Mouse (Mus musculus) midbrain, embryonic 13.5 days (tissue): Measurements from ENCODE around the gene Cdc45. TPM values are rescaled to one million over a fixed set of nuclear protein-coding genes. Genes with fewer than 3 reads are reported as not detected.
A peak's percentile ranks its signal among the peaks of the same experiment; 100 is the strongest.

Experiments used
- ATAC-seq: fragments of 200-750 bp; cut with Nextera tagmentation; 2 replicates; pipeline ENCODE4 v1.8.0; 2017; ENCODE audit warnings: mild to moderate bottlenecking, moderate TSS enrichment, moderate library complexity
- H3K27ac ChIP-seq: fragments of 300-500 bp; sonication (generic); 2 replicates; pipeline ENCODE4 v1.5.1; 2015; ENCODE audit warnings: inconsistent platforms, mild to moderate bottlenecking, moderate library complexity
- H3K27me3 ChIP-seq: fragments of 300-500 bp; sonication (generic); 2 replicates; pipeline ENCODE4 v1.6.1; 2015; ENCODE audit warnings: mild to moderate bottlenecking, inconsistent platforms
- H3K36me3 ChIP-seq: fragments of 300-500 bp; sonication (generic); 2 replicates; pipeline ENCODE4 v1.6.1; 2015; ENCODE audit warnings: mild to moderate bottlenecking, inconsistent platforms
- H3K4me1 ChIP-seq: fragments of 300-500 bp; sonication (generic); replicated peaks from 2 replicates; pipeline ENCODE4 v1.6.1; 2015; ENCODE audit warnings: inconsistent platforms
- H3K4me2 ChIP-seq: fragments of 300-500 bp; sonication (generic); replicated peaks from 2 replicates; pipeline ENCODE4 v1.6.1; 2015; ENCODE audit warnings: moderate library complexity, mild to moderate bottlenecking, inconsistent platforms
- H3K4me3 ChIP-seq: fragments of 300-500 bp; sonication (generic); replicated peaks from 2 replicates; pipeline ENCODE4 v1.5.1; 2015; ENCODE audit warnings: mild to moderate bottlenecking, inconsistent platforms
- H3K9ac ChIP-seq: fragments of 300-500 bp; sonication (generic); replicated peaks from 2 replicates; pipeline ENCODE4 v1.6.1; 2015; ENCODE audit warnings: mild to moderate bottlenecking, inconsistent platforms
- H3K9me3 ChIP-seq: fragments of 300-500 bp; sonication (generic); 2 replicates; pipeline ENCODE4 v1.6.1; 2016; ENCODE audit warnings: mild to moderate bottlenecking, inconsistent platforms
- WGBS: fragments of 180-500 bp; shearing (Covaris S2); methylation state at CpG from one replicate; pipeline ENCODE4 v1.1.7; 2015; 5-methylcytosine and 5-hydroxymethylcytosine counted together
- polyA plus RNA-seq: library from polyadenylated mRNA; unstranded; fragments of >200 nt; fragmentation: Nextera tagmentation; extraction: Ambion mirVana; gene quantifications from 2 replicates; pipeline ENCODE4 v1.2.1, GENCODE M21; 2015

Gene Cdc45
- polyA plus RNA-seq, 1 experiment from 2014 or later = 18.5 TPM

DNA sequence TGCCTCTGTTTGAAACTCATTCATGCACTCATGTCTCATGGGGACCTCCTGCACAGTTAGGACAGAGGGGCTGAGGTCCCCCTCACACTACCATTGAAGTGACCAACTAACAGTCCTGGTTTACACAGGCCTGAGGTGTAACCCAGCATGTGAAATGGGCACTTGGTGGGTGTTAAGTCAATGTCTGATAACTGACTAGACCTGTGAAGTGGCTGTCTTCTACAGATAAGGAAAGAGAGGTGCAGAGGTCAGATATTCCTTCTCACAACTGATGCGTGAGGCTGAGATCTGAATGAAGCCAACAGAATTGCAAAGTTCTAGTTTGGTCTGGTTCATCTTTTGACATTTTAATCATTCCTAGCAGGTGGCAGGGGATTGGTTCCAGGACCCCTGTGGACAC is 26.3 kb downstream of the Cdc45 start:
- Histone ChIP-seq H3K9me3 (no peaks in the 10 kb centered on the region), H3K27ac (no peak overlapping the region), H3K27me3 (no peaks in the 10 kb centered on the region), H3K4me3 (no peak overlapping the region), H3K4me1 (no peaks in the 10 kb centered on the region), H3K36me3 (peaks cover 26% of the 10 kb centered on the region), H3K9ac (no peak overlapping the region), H3K4me2 (no peak overlapping the region)
- ATAC-seq = no peak
- 73% methylated on average over 1 of the region's 1 CpGs for WGBS

DNA sequence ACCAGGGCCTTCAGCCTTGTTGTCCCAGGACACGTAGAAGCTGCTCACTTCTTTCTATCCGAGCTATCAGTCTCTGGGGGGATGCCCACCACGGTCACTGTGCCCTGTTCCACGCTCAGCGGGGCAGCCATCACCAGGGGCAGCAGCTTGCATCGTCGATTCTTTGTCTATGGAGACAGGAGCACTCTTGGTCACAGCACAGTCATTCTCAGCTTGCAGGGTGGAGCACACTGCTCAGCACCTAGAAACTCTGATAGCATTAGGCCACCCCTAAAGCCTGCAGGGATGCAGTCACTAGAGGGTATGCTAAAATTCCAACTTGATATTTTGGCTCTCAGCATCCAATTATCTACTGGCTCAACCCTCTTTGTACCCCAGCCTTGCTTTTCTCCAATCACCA is 26.8 kb downstream of the Cdc45 start:
- 94% methylated on average over 7 of the region's 7 CpGs for whole genome bisulfite sequencing

GRCm38 (mm10) chr16:18781810-18782209 is 30.0 kb downstream of the Cdc45 start:
- Histone ChIP-seq H3K4me3 (no peak overlapping the region), H3K36me3 (peaks cover 12% of the 10 kb centered on the region), H3K27ac (no peak overlapping the region), H3K27me3 (peaks cover 26% of the 10 kb centered on the region), H3K4me1 (peaks cover 13% of the 10 kb centered on the region), H3K4me2 (no peak overlapping the region), H3K9ac (no peak overlapping the region), H3K9me3 (no peaks in the 10 kb centered on the region)
- WGBS = 92% methylated on average over 10 of the region's 10 CpGs
- ATAC-seq = no peak

More for the DNA sequence above, 26.8 kb downstream of the Cdc45 start:
- Histone ChIP-seq H3K4me3 (no peak overlapping the region), H3K36me3 (peaks cover 23% of the 10 kb centered on the region), H3K9me3 (no peaks in the 10 kb centered on the region), H3K27me3 (no peaks in the 10 kb centered on the region; the same call in 1 of the 2 replicates), H3K27ac (no peak overlapping the region), H3K4me2 (no peak overlapping the region), H3K4me1 (no peaks in the 10 kb centered on the region), H3K9ac (no peak overlapping the region)
- ATAC-seq = no peak

DNA sequence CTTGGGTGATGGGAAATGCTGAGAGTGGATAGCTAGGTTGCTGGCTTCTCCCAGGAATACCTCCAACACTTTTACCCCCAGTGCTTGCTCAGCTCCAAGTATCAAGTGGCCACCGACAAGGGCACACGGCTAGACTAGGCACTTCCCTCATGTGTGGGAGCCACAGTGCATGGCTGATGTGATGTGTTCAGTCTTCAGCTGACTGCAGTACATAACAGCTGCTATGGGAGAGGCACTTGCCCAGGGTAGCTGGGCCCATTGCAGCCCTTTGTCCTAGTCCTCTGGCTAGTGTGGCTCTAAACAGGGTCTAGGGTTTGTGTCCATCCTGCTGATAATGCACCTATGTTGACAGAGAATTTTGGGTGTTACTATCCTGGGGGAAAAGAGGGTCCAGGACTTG is 33.3 kb downstream of the Cdc45 start:
- Histone ChIP-seq H3K9me3 (no peaks in the 10 kb centered on the region), H3K27me3 (peaks cover 47% of the 10 kb centered on the region), H3K4me3 (peak overlapping the region; percentile 45), H3K4me2 (no peak overlapping the region), H3K27ac (no peak overlapping the region), H3K9ac (0 out of 2 replicates have a peak overlapping the region, but pooled peaks have one; percentile 6), H3K4me1 (peaks cover 24% of the 10 kb centered on the region), H3K36me3 (peaks cover 7% of the 10 kb centered on the region)
- WGBS = 54% methylated on average over 2 of the region's 2 CpGs
- no peak for ATAC-seq

DNA sequence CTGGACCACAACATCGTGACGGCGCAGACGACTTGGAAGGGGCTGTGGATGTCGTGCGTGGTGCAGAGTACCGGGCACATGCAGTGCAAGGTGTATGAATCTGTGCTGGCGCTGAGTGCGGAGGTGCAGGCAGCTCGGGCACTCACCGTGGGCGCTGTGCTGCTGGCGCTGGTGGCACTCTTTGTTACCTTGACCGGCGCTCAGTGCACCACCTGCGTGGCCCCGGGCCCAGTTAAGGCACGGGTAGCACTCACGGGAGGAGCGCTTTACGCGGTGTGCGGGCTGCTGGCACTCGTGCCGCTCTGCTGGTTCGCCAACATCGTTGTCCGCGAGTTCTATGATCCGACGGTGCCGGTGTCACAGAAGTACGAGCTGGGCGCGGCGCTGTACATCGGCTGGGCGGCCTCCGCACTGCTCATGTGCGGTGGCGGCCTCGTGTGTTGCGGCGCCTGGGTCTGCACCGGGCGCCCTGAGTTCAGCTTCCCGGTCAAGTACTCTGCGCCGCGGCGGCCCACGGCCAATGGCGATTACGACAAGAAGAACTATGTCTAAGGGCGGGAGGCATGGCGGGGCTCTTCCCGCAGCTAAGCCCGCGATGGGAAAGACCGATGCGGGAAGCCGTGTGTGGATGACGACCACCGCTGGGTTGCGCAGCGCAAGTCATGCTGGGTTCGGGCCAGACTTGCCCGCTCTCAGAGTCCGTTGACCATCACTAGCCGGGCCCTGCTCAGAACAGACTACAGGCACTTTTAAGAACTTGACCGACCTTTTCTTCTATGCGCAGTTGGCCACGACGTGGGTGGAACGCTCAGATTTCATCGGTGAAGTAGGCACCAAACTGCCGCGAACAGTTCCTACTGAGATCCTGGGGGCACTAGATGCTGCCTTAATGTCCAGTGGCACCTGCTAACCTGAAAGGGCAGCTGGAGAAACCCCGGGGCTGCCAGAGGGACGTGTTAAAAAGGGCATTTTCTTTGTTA is 34.4 kb downstream of the Cdc45 start:
- Histone ChIP-seq H3K4me1 (peaks cover 24% of the 10 kb centered on the region), H3K9ac (peak overlapping the region; percentile 34), H3K27ac (no peak overlapping the region), H3K4me2 (peak overlapping the region; percentile 64), H3K4me3 (peak overlapping the region; percentile 45), H3K27me3 (peaks cover 47% of the 10 kb centered on the region), H3K9me3 (no peaks in the 10 kb centered on the region), H3K36me3 (peaks cover 4% of the 10 kb centered on the region)
- ATAC-seq = peak; percentile 78
- WGBS = 3% methylated on average over 80 of the region's 80 CpGs

DNA sequence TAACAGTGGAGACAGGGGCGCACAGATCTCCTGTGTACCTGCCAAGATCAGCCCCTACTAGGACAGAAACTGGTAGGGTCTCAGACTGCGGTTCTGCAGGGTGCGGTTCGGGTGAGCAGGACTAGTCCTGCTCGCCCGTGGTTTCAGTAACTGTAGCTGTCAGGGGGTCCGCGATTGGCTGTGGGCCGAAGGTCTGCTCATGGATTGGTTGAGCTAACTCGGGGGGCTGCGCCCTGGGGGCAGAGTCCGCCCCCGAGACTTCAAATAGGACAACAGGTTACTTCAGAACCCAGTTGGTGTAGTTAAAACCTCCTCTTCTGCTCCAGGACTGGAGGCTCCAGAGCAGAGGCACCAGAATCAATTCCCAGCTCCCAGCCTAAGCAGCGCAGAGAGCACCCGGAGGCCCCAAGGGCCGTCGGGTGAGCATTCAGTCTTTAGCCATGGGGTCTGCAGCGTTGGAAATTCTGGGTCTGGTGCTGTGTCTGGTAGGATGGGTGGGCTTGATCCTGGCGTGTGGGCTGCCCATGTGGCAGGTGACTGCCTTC is 35.2 kb downstream of the Cdc45 start, which contains the start of gene Cldn5:
Gene Cldn5 (plus strand): TSS at position 292 of the 545 bp plus-strand sequence.
- H3K9ac ChIP-seq = peak within 1 kb of the TSS; percentile 34
- no peak within 1 kb of the TSS for H3K27ac ChIP-seq
- H3K36me3 ChIP-seq = no peaks in the 10 kb centered on the region
- peaks cover 47% of the 10 kb centered on the region for H3K27me3 ChIP-seq
- peak within 1 kb of the TSS; percentile 45 for H3K4me3 ChIP-seq
- H3K9me3 ChIP-seq = no peaks in the 10 kb centered on the region
- peaks cover 24% of the 10 kb centered on the region for H3K4me1 ChIP-seq
- peak within 1 kb of the TSS; percentile 64 for H3K4me2 ChIP-seq
- peak; percentile 53 for ATAC-seq
- 4% methylated on average over 19 of the region's 19 CpGs for WGBS

DNA sequence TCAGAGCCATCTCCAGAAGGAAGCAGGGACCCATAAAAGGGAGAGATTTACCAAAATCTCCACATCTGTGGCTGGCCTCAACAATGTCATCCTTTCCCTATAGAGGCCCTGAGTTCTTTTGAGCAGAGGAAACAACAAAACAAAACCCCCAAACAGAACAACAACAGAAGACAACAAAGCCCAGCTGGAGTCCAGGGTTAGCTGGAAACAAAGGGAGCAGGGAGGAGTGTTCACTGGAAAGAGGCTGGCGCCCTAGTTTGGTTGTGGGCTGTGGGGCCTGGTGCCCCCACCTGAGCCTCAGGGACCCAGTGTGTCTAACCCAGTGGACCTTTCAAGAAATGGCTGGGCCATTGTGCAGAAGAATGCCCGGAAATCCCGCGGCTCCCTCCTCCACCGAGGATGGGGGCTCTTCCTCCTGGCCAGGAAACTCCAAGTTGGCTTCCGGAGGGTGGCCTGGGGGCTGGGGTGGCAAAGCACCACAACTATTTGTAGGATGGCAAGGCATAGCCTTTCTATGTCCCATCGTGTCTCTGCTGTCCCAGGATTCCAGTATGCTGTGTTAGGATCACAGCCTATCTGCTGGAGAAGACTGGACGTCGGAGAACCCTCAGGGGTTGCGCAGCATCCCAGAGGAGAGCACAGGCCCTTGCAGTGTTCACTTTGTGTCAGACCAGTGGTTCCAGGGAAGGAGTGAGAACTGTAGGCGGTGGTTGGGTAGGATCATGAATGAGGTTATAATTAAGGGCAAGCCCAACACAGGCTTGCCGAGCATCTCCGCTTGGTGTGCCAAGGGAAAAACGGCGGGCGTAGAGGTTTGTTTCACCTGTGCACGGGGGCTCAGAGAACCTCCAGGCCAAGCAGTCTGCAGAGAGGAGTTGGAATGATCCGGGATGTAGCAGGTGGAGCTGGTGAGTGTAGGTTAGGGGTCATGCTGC is 35.9 kb downstream of the Cdc45 start:
- peaks cover 24% of the 10 kb centered on the region for H3K4me1 ChIP-seq
- H3K4me2 ChIP-seq = peak overlapping the region; percentile 64
- no peak overlapping the region for H3K9ac ChIP-seq
- H3K27ac ChIP-seq = no peak overlapping the region
- peaks cover 47% of the 10 kb centered on the region for H3K27me3 ChIP-seq
- H3K4me3 ChIP-seq = peak overlapping the region; percentile 45; the same call in 1 of the 2 replicates
- H3K9me3 ChIP-seq = no peaks in the 10 kb centered on the region
- 23% methylated on average over 18 of the region's 18 CpGs for WGBS
- H3K36me3 ChIP-seq = no peaks in the 10 kb centered on the region
- ATAC-seq = no peak

DNA sequence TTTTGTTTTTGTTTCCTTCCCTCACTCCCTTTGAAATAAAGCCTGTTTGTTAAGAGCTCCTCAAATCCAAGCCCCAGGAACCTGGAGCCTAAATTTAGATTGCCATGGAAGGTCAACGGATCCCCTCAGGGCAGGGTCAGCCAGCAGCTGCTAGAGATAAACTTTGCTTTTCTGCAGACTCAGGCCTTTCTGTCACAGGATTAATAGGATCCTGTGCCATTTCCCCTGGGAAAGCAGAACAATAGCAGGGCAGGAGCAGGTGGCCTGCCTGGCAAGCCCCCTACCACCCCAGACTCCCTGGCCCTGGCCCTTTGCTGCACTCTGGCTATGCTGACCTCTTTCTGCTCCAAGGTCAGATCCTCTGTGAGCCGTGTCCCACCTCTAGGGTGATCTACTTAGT is 37.9 kb downstream of the Cdc45 start:
- ATAC-seq = no peak
- no peak overlapping the region for H3K4me2 ChIP-seq
- H3K36me3 ChIP-seq = no peaks in the 10 kb centered on the region
- peaks cover 43% of the 10 kb centered on the region for H3K27me3 ChIP-seq
- no peaks in the 10 kb centered on the region for H3K9me3 ChIP-seq
- no peak overlapping the region for H3K4me3 ChIP-seq
- H3K9ac ChIP-seq = no peak overlapping the region
- 17% methylated on average over 2 of the region's 2 CpGs for WGBS
- peaks cover 24% of the 10 kb centered on the region for H3K4me1 ChIP-seq
- no peak overlapping the region for H3K27ac ChIP-seq

DNA sequence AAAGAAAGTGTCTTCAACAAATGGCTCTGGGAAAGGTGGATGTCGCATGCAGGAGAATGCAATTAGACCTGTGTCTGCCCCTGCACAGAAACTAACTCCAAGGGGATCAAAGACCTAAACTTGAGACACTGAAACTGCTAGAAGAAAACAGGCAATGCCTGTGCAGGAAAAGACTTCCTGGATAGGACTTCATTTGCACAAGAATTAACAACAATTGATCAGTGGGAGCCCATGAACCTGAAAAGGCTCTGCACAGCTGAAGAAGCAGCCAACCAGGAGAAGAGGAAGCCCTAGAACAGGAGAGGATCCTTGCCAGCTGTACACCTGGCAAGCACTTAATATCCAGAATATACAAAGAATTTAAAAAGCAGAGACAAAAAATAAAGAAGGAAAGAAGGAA is 42.3 kb downstream of the Cdc45 start:
- Histone ChIP-seq H3K4me2 (no peak overlapping the region), H3K9me3 (no peaks in the 10 kb centered on the region), H3K4me3 (no peak overlapping the region), H3K36me3 (no peaks in the 10 kb centered on the region), H3K4me1 (peaks cover 5% of the 10 kb centered on the region; the same call in 1 of the 2 replicates), H3K27ac (no peak overlapping the region), H3K27me3 (no peaks in the 10 kb centered on the region), H3K9ac (no peak overlapping the region)
- no peak for ATAC-seq
- 67% methylated on average over 1 of the region's 1 CpGs for WGBS

GRCm38 (mm10) chr16:18766390-18766789 is 45.4 kb downstream of the Cdc45 start:
- no peaks in the 10 kb centered on the region for H3K9me3 ChIP-seq
- no peaks in the 10 kb centered on the region for H3K27me3 ChIP-seq
- no peak overlapping the region for H3K4me2 ChIP-seq
- 83% methylated on average over 4 of the region's 4 CpGs for WGBS
- H3K4me1 ChIP-seq = no peaks in the 10 kb centered on the region
- no peak overlapping the region for H3K9ac ChIP-seq
- no peak for ATAC-seq
- H3K27ac ChIP-seq = no peak overlapping the region
- H3K36me3 ChIP-seq = no peaks in the 10 kb centered on the region
- H3K4me3 ChIP-seq = no peak overlapping the region

GRCm38 (mm10) chr16:18762960-18763359 is 48.8 kb downstream of the Cdc45 start:
- no peak overlapping the region for H3K27ac ChIP-seq
- no peaks in the 10 kb centered on the region for H3K36me3 ChIP-seq
- WGBS = 83% methylated on average over 3 of the region's 3 CpGs
- no peak overlapping the region for H3K4me2 ChIP-seq
- no peak overlapping the region for H3K9ac ChIP-seq
- H3K9me3 ChIP-seq = no peaks in the 10 kb centered on the region
- no peak for ATAC-seq
- no peaks in the 10 kb centered on the region for H3K27me3 ChIP-seq
- H3K4me1 ChIP-seq = no peaks in the 10 kb centered on the region
- H3K4me3 ChIP-seq = no peak overlapping the region
